15 mouse cellular contexts compared by ENCODE assay signal in genomic region chr15:86256201-86256600, GRCm38 (mm10).
"Had no signal": no experiment of that assay in that cellular context is flagged by ENCODE, and none has a peak within 500 bp of the region (broad histone marks: within the 10 kb centered on the region; RNA-seq: fewer than 3 reads in every experiment).

No protein-coding gene starts in this region.

- H3K9ac ChIP-seq: kidney, embryonic 15.5 days; liver, embryonic 13.5 days; liver, postnatal 0 days; lung, embryonic 15.5 days; midbrain, embryonic 15.5 days; neural tube, embryonic 15.5 days had no signal

- H3K27me3 ChIP-seq: kidney, embryonic 15.5 days; liver, embryonic 13.5 days; lung, embryonic 15.5 days; megakaryocyte, embryonic 14.5 days; midbrain, embryonic 15.5 days; neural tube, embryonic 15.5 days had no signal

- H3K4me1 ChIP-seq: liver, embryonic 13.5 days; lung, embryonic 15.5 days had no signal

- ATAC-seq: intestine, embryonic 16.5 days; liver, postnatal 0 days; midbrain, embryonic 15.5 days had no signal

- H3K27ac ChIP-seq: kidney, embryonic 15.5 days; liver, embryonic 13.5 days; lung, embryonic 15.5 days; macrophage; midbrain, embryonic 15.5 days; neural tube, embryonic 15.5 days; stomach, postnatal 0 days had no signal

- H3K4me2 ChIP-seq: kidney, embryonic 15.5 days; liver, embryonic 13.5 days; lung, embryonic 15.5 days; midbrain, embryonic 15.5 days; neural tube, embryonic 15.5 days had no signal

- H3K9me3 ChIP-seq: kidney, embryonic 15.5 days; liver, embryonic 13.5 days; lung, embryonic 15.5 days; megakaryocyte, embryonic 14.5 days; midbrain, embryonic 15.5 days; neural tube, embryonic 15.5 days had no signal

- H3K4me3 ChIP-seq: kidney, embryonic 15.5 days; liver, embryonic 13.5 days; lung, embryonic 15.5 days; midbrain, embryonic 15.5 days; neural tube, embryonic 15.5 days had no signal

- H3K36me3 ChIP-seq: kidney, embryonic 15.5 days; liver, embryonic 13.5 days; lung, embryonic 15.5 days; midbrain, embryonic 15.5 days; neural tube, embryonic 15.5 days had no signal

- DNase-seq: kidney, adult 2 months; kidney, postnatal 14 days; layer of hippocampus, postnatal 36 days; liver, embryonic 13.5 days; liver, postnatal 0 days; lung, postnatal 14 days; thymus, postnatal 4 days had no signal
